Mouse (Mus musculus): ENCODE results near the gene Anxa7.

The Anxa7 gene

GRCm38 (mm10) chr14:20431726-20432125, 48.2 kb downstream of the Anxa7 start:
- no peak for DNase-seq

DNA sequence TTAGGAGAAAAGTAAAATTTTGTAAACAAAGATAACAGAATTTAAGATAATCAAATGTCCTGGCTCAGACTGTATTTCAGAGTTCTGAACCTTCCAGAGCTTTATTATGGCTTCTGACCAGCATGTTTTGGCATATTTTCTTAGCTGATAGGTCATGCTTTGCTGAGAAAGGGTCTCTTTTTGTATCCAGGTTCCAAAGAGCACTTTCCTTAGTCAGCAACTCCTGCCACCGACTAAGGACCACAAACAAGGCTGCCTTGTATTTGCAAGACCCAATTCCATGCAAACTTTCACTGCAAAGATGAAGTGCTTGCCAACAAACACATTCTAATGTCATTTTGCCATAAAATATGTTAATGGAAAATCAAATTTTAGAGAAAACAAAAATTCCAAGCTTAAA, 50.1 kb downstream of the Anxa7 start:
- DNase-seq = no peak

- no peak for DNase-seq
These were observed 51.3 kb downstream of the Anxa7 start for GRCm38 (mm10) chr14:20428593-20428992.

DNA sequence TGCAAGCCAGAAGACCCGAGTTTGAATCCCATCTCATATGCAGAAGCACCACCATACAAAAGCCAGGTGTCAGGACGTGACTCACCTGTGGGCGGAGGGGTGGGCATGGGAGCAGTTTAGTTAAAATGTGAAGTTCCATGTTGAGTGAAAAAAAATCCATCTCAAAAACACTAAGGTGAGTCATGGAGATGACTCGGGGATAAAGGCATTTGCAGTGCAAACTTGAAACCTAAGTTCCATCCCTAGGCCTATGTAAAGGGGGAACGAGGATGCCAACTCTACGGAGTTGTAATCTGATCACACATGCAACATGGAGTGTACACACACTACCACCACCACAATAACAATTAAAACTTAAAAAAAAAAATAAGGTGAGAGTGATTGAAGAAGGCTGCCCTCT, 56.9 kb downstream of the Anxa7 start:
- no peak for DNase-seq

DNA sequence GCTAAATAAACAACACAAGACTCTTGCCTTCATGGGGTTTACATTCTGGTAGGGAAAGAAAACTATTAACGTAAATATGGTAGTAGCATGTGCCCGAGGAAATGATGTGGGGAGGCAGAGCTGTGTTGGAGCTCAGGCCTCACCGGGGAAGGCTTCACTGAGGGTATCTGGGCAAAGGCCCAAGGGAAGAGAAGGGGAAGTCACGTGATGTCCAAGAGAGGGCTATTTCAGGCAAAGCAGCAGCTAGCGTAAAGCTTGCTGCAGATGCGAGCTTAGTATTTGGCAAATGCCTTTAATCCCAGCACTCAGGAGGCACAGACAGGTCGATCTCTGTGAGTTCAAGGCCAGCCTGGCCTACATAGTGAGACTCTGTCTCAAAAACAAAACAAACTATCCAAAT, 57.7 kb downstream of the Anxa7 start:
- no peak for DNase-seq

Measured in cerebellum, adult 9-11 months (tissue).